Mouse (Mus musculus) thymus, postnatal 25 days (tissue): ENCODE results near the gene Xirp1.

Experiments used
- DNase-seq: peaks from one replicate; pipeline ENCODE4 v3.0.0; 2022

Gene Xirp1

GRCm38 (mm10) chr9:119969811-119970210, 53.6 kb downstream of the Xirp1 start:
- no peak for DNase-seq

DNA sequence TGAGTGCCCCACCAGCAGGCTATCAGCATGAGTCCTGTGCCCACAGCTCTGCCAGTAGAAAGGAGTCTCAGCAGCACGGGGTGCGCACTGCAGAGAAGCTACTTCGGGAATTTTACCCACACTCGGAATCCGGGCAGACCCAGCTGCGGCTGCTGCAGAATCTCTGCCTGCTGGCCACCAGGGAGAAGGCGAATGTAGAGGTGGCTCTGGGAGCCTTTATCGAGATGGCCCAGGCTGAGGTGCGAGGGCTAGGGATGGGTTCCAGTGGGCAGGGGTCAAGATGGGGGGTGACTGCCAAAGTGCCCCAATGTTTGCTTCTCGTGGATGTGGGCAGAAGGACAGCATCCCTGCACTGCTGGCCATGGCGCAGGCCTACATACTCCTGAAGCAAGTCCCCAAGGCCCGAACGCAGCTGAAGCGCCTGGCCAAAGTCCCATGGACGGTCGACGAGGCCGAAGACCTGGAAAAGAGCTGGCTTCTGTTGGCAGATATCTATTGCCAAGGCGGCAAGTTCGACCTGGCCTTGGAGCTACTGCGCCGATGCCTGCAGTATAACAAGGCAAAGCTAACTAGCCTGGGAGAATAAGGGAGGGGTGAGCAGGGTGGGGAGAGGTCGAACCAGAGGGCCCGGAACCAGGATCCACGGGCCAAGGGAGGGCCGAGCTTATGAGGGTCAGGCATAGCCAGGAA, 57.0 kb downstream of the Xirp1 start:
- DNase-seq: no peak

GRCm38 (mm10) chr9:119965186-119965585, 58.2 kb downstream of the Xirp1 start:
- DNase-seq: no peak

- DNase-seq: no peak
These were observed 59.2 kb downstream of the Xirp1 start for GRCm38 (mm10) chr9:119964206-119964605.
